Mouse (Mus musculus) liver, embryonic 14.5 days (tissue): ENCODE data around the gene Sh2d5.

Source experiments
- CTCF ChIP-seq: IDR thresholded peaks from 2 replicates; pipeline ENCODE4 v1.5.1; 2016; ENCODE audit warnings: antibody characterized with exemption, low read depth, control low read depth
- EP300 ChIP-seq: IDR thresholded peaks from 2 replicates; pipeline ENCODE4 v1.6.1; 2016; ENCODE audit warnings: antibody characterized with exemption, low read depth

- TF ChIP-seq CTCF (no peak), EP300 (no peak)
Observed at GRCm38 (mm10) chr4:138303742-138304141, 53.5 kb downstream of the Sh2d5 start.
